Mouse (Mus musculus) limb, embryonic 15.5 days (tissue): ENCODE measurements around the gene Fnbp4. TPM values are rescaled to one million over a fixed set of nuclear protein-coding genes. Genes with fewer than 3 reads are reported as not detected.

Experiments used
- polyA plus RNA-seq: library from polyadenylated mRNA; unstranded; fragments of >200 nt; fragmentation: Nextera tagmentation; extraction: Ambion mirVana; gene quantifications from 2 replicates; pipeline ENCODE4 v1.2.1, GENCODE M21; 2015

The Fnbp4 gene
- polyA plus RNA-seq, 1 experiment from 2014 or later: 84.5 TPM

Other genes with a start within 250 kb of the Fnbp4 start
- 1.5 and 1.8 TPM in 2 replicates for gene Ptprj, start 164.7 kb upstream of the Fnbp4 start, polyA plus RNA-seq
- 28.4 and 32.7 TPM in 2 replicates for gene Nup160, start 68.2 kb upstream of the Fnbp4 start, polyA plus RNA-seq
- 0.77 and 1.2 TPM in 2 replicates for gene Agbl2, start 37.4 kb downstream of the Fnbp4 start, polyA plus RNA-seq
- gene Mtch2, start 101.8 kb downstream of the Fnbp4 start, polyA plus RNA-seq: 183 and 187 TPM in 2 replicates
- gene C1qtnf4, start 140.5 kb downstream of the Fnbp4 start, polyA plus RNA-seq: 18.9 and 25.6 TPM in 2 replicates
- 34.7 and 36.4 TPM in 2 replicates for gene Kbtbd4, start 159.4 kb downstream of the Fnbp4 start, polyA plus RNA-seq
- gene Ndufs3, start 159.5 kb downstream of the Fnbp4 start, polyA plus RNA-seq: 199 and 219 TPM in 2 replicates
- 56.9 and 61.2 TPM in 2 replicates for gene Celf1, start 195.0 kb downstream of the Fnbp4 start, polyA plus RNA-seq